Mouse (Mus musculus): ENCODE measurements around the gene Thap4.
A peak's percentile ranks its signal among the peaks of the same experiment; 100 is the strongest.

Thap4 gene

GRCm38 (mm10) chr1:93742910-93743309, 11.8 kb downstream of the Thap4 start:
- DNase-seq (ENCODE audit: low spot score in 2 of 2): peak in 1 of 2 experiments; percentile 44

- DNase-seq (ENCODE audit: low spot score in 2 of 2): no peak
Measured at GRCm38 (mm10) chr1:93741987-93742386, 12.7 kb downstream of the Thap4 start.

GRCm38 (mm10) chr1:93740671-93741070, 14.0 kb downstream of the Thap4 start:
- DNase-seq (ENCODE audit: low spot score in 2 of 2): no peak

GRCm38 (mm10) chr1:93737711-93738110, 17.0 kb downstream of the Thap4 start:
- no peak for DNase-seq (ENCODE audit: low spot score in 2 of 2)

GRCm38 (mm10) chr1:93735859-93736258, 18.8 kb downstream of the Thap4 start:
- no peak for DNase-seq (ENCODE audit: low spot score in 2 of 2)

GRCm38 (mm10) chr1:93731880-93732281, 22.8 kb downstream of the Thap4 start:
- no peak for DNase-seq (ENCODE audit: low spot score in 2 of 2)

- no peak for DNase-seq (ENCODE audit: low spot score in 2 of 2)
Measured at GRCm38 (mm10) chr1:93731103-93731502, 23.6 kb downstream of the Thap4 start.

- peak; percentile 31 to 71 for DNase-seq (ENCODE audit: low spot score in 2 of 2)
Measured at GRCm38 (mm10) chr1:93726974-93727373, 27.7 kb downstream of the Thap4 start.

GRCm38 (mm10) chr1:93726116-93726515, 28.5 kb downstream of the Thap4 start:
- DNase-seq (ENCODE audit: low spot score in 2 of 2): no peak

GRCm38 (mm10) chr1:93725665-93726064, 29.0 kb downstream of the Thap4 start:
- DNase-seq (ENCODE audit: low spot score in 2 of 2): no peak

- no peak for DNase-seq (ENCODE audit: low spot score in 2 of 2)
Measured at GRCm38 (mm10) chr1:93724623-93725022, 30.0 kb downstream of the Thap4 start.

GRCm38 (mm10) chr1:93721557-93721956, 33.1 kb downstream of the Thap4 start:
- no peak for DNase-seq (ENCODE audit: low spot score in 2 of 2)

GRCm38 (mm10) chr1:93716166-93716565, 38.5 kb downstream of the Thap4 start:
- no peak for DNase-seq (ENCODE audit: low spot score in 2 of 2)

- no peak for DNase-seq (ENCODE audit: low spot score in 2 of 2)
Measured at GRCm38 (mm10) chr1:93705389-93705788, 49.3 kb downstream of the Thap4 start.

GRCm38 (mm10) chr1:93704341-93704740, 50.3 kb downstream of the Thap4 start:
- DNase-seq (ENCODE audit: low spot score in 2 of 2): no peak

GRCm38 (mm10) chr1:93703472-93704048, 51.1 kb downstream of the Thap4 start:
- no peak for DNase-seq (ENCODE audit: low spot score in 2 of 2)

GRCm38 (mm10) chr1:93702106-93702505, 52.6 kb downstream of the Thap4 start:
- DNase-seq (ENCODE audit: low spot score in 2 of 2): no peak

GRCm38 (mm10) chr1:93699159-93699558, 55.5 kb downstream of the Thap4 start:
- no peak for DNase-seq (ENCODE audit: low spot score in 2 of 2)

- no peak for DNase-seq (ENCODE audit: low spot score in 2 of 2)
Measured at GRCm38 (mm10) chr1:93697317-93697716, 57.3 kb downstream of the Thap4 start.

- DNase-seq (ENCODE audit: low spot score in 2 of 2): no peak
Measured at GRCm38 (mm10) chr1:93694966-93695365, 59.7 kb downstream of the Thap4 start.

- DNase-seq (ENCODE audit: low spot score in 2 of 2): no peak
Measured at GRCm38 (mm10) chr1:93693943-93694342, 60.7 kb downstream of the Thap4 start.

GRCm38 (mm10) chr1:93693502-93693901, 61.2 kb downstream of the Thap4 start:
- DNase-seq (ENCODE audit: low spot score in 2 of 2): no peak

GRCm38 (mm10) chr1:93692773-93693172, 61.9 kb downstream of the Thap4 start:
- no peak for DNase-seq (ENCODE audit: low spot score in 2 of 2)

GRCm38 (mm10) chr1:93691786-93692357, 62.8 kb downstream of the Thap4 start:
- DNase-seq (ENCODE audit: low spot score in 2 of 2): no peak
